Mouse (Mus musculus) hindbrain, embryonic 11.5 days (tissue): ENCODE measurements around the gene Nf1. TPM values are rescaled to one million over a fixed set of nuclear protein-coding genes. Genes with fewer than 3 reads are reported as not detected.

Experiments
- ATAC-seq: fragments of 200-750 bp; cut with Nextera tagmentation; 2 replicates; pipeline ENCODE4 v1.8.0; 2017; ENCODE audit warnings: mild to moderate bottlenecking, moderate TSS enrichment, moderate library complexity; ENCODE audit not compliant: low FRiP score
- DNase-seq: peaks from one replicate; pipeline ENCODE4 v3.0.0-alpha.2; 2015; ENCODE audit warnings: low spot score
- H3K27ac ChIP-seq: fragments of 300-500 bp; sonication (generic); 2 replicates; pipeline ENCODE4 v1.5.1; 2014; ENCODE audit warnings: mild to moderate bottlenecking, low read depth, low read length
- H3K27me3 ChIP-seq: fragments of 300-500 bp; sonication (generic); 2 replicates; pipeline ENCODE4 v1.6.1; 2014; ENCODE audit warnings: mild to moderate bottlenecking, low read length, moderate library complexity, mixed read lengths; ENCODE audit not compliant: control insufficient read depth, insufficient read depth
- H3K36me3 ChIP-seq: fragments of 300-500 bp; sonication (generic); 2 replicates; pipeline ENCODE4 v1.6.1; 2014; ENCODE audit warnings: mild to moderate bottlenecking, low read length, moderate library complexity, mixed read lengths; ENCODE audit not compliant: control insufficient read depth, insufficient read depth
- H3K4me1 ChIP-seq: fragments of 300-500 bp; sonication (generic); replicated peaks from 2 replicates; pipeline ENCODE4 v1.6.1; 2014; ENCODE audit warnings: low read length, mixed read lengths; ENCODE audit not compliant: control insufficient read depth, insufficient read depth
- H3K4me2 ChIP-seq: fragments of 300-500 bp; sonication (generic); replicated peaks from 2 replicates; pipeline ENCODE4 v1.6.1; 2014; ENCODE audit warnings: mild to moderate bottlenecking, low read depth, low read length
- H3K4me3 ChIP-seq: fragments of 300-500 bp; sonication (generic); 2 replicates; pipeline ENCODE4 v1.5.1; 2014; ENCODE audit warnings: low read depth, low read length
- H3K9ac ChIP-seq: fragments of 300-500 bp; sonication (generic); 2 replicates; pipeline ENCODE4 v1.6.1; 2014; ENCODE audit warnings: low read depth, low read length
- H3K9me3 ChIP-seq: fragments of 300-500 bp; sonication (generic); 2 replicates; pipeline ENCODE4 v1.6.1; 2016; ENCODE audit warnings: low read length; ENCODE audit not compliant: control insufficient read depth
- WGBS: fragments of 180-500 bp; shearing (Covaris S2); extraction: QIAGEN DNeasy Blood & Tissue Kit; methylation state at CpG from one replicate; pipeline ENCODE4 v1.1.7; 2014; 5-methylcytosine and 5-hydroxymethylcytosine counted together
- polyA plus RNA-seq: library from polyadenylated mRNA; unstranded; fragments of >200 nt; fragmentation: Nextera tagmentation; extraction: Ambion mirVana; gene quantifications from 2 replicates; pipeline ENCODE4 v1.2.1, GENCODE M21; 2014

Nf1 gene
- polyA plus RNA-seq, 1 experiment from 2014 or later: 14.9 TPM

- DNase-seq: no peak
- Histone ChIP-seq H3K36me3 (no peaks in the 10 kb centered on the region), H3K9ac (no peak overlapping the region), H3K4me1 (peaks cover 26% of the 10 kb centered on the region), H3K4me3 (no peak overlapping the region), H3K27ac (no peak overlapping the region), H3K27me3 (no peaks in the 10 kb centered on the region), H3K9me3 (no peaks in the 10 kb centered on the region), H3K4me2 (no peak overlapping the region)
- no peak for ATAC-seq
- 10% methylated on average over 1 of the region's 1 CpGs for WGBS
Observed at GRCm38 (mm10) chr11:79612046-79612600, 272.6 kb downstream of the Nf1 start.

DNA sequence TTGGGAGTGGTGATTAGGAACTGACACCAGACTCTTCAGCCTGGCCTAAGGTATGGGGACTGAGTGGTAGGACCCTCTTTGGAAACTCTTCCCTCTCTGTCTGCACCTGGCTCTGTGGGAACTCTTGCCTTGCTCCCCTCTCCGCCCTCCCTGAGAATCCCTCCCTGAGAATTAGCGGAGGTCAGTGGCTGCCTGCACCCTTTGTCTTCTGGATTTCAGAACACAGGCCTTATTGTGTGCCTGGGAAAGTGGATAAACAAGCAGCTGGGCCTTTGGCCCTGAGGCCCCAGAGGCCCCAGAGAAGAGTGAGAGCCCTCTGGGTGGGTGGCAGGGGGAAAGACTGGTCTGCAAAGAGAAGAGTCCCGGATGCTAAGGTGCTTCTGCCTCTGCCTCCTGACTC is 273.6 kb downstream of the Nf1 start:
- ATAC-seq: 0 out of 2 replicates have a peak, but pooled peaks have one; percentile 36

GRCm38 (mm10) chr11:79613711-79614110 is 274.2 kb downstream of the Nf1 start:
- no peak for DNase-seq
- no peak overlapping the region for H3K27ac ChIP-seq
- no peak for ATAC-seq

More for the DNA sequence above, 273.6 kb downstream of the Nf1 start:
- peak; percentile 53 for DNase-seq
- 7% methylated on average over 3 of the region's 3 CpGs for WGBS
- Histone ChIP-seq H3K27ac (peak overlapping the region; percentile 49; the same call in 1 of the 2 replicates), H3K36me3 (no peaks in the 10 kb centered on the region), H3K9me3 (no peaks in the 10 kb centered on the region), H3K9ac (0 out of 2 replicates have a peak overlapping the region, but pooled peaks have one; percentile 5), H3K27me3 (no peaks in the 10 kb centered on the region), H3K4me2 (no peak overlapping the region), H3K4me3 (no peak overlapping the region), H3K4me1 (peaks cover 26% of the 10 kb centered on the region)

DNA sequence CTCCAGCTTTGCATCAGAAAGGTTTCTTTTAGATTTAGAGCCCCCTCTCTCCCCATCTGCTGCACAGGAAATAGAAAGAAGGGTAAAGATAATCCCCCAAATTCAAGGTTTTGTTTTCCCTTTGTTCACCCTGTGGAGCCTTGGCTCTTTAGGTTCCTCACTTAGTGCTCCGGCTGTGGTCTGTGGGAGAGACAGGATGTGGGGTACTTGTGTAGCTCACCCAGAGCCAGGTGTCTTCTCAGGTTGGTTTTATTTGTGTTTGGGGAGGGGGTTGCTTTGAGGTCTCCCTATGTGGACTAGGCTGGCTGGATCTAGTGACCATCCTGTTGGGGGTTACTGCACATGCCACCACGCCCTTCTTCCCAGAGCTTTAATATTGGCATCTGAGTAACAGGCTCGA is 275.4 kb downstream of the Nf1 start:
- WGBS: 91% methylated on average over 3 of the region's 3 CpGs
- Histone ChIP-seq H3K27me3 (no peaks in the 10 kb centered on the region), H3K9me3 (no peaks in the 10 kb centered on the region), H3K27ac (no peak overlapping the region), H3K4me1 (peaks cover 26% of the 10 kb centered on the region), H3K4me2 (no peak overlapping the region), H3K36me3 (no peaks in the 10 kb centered on the region), H3K9ac (no peak overlapping the region), H3K4me3 (no peak overlapping the region)
- no peak for DNase-seq
- ATAC-seq: no peak

More at GRCm38 (mm10) chr11:79613711-79614110, 274.2 kb downstream of the Nf1 start:
- Histone ChIP-seq H3K4me2 (no peak overlapping the region), H3K9ac (no peak overlapping the region), H3K36me3 (no peaks in the 10 kb centered on the region), H3K27me3 (no peaks in the 10 kb centered on the region), H3K4me3 (no peak overlapping the region), H3K4me1 (peaks cover 26% of the 10 kb centered on the region), H3K9me3 (no peaks in the 10 kb centered on the region)
- WGBS: 61% methylated on average over 4 of the region's 4 CpGs

DNA sequence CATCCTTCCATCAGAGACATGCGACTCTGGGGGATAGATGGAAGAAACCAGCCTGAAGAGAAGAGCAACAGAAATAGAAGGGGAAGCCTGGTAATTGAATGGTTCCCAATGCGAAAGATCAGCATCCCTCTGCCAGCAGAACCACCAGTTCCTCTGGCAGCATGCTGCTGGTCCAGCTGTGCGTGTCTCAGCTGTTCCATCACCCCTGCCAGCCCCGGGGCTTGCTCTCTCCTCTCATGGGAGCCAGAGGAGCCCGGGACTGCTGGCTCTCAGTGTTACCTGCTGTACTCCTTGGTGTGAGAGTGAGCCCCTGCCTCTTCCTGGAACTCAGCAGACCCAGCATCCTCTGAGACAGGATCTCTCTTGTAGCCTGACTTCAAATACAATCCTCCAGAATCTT is 276.4 kb downstream of the Nf1 start:
- H3K4me3 ChIP-seq: no peak overlapping the region
- no peak for DNase-seq
- H3K27ac ChIP-seq: no peak overlapping the region
- ATAC-seq: no peak
- H3K9ac ChIP-seq: no peak overlapping the region
- H3K27me3 ChIP-seq: no peaks in the 10 kb centered on the region
- H3K4me1 ChIP-seq: peaks cover 18% of the 10 kb centered on the region
- WGBS: 61% methylated on average over 5 of the region's 5 CpGs
- H3K36me3 ChIP-seq: no peaks in the 10 kb centered on the region
- H3K9me3 ChIP-seq: no peaks in the 10 kb centered on the region
- no peak overlapping the region for H3K4me2 ChIP-seq

- DNase-seq: no peak
- Histone ChIP-seq H3K27ac (no peak overlapping the region), H3K4me2 (no peak overlapping the region), H3K4me3 (no peak overlapping the region), H3K4me1 (peaks cover 5% of the 10 kb centered on the region; the same call in 1 of the 2 replicates), H3K27me3 (no peaks in the 10 kb centered on the region), H3K9ac (no peak overlapping the region), H3K9me3 (no peaks in the 10 kb centered on the region), H3K36me3 (no peaks in the 10 kb centered on the region)
- 89% methylated on average over 8 of the region's 8 CpGs for WGBS
- ATAC-seq: no peak
Observed at GRCm38 (mm10) chr11:79617991-79618390, 278.5 kb downstream of the Nf1 start.

DNA sequence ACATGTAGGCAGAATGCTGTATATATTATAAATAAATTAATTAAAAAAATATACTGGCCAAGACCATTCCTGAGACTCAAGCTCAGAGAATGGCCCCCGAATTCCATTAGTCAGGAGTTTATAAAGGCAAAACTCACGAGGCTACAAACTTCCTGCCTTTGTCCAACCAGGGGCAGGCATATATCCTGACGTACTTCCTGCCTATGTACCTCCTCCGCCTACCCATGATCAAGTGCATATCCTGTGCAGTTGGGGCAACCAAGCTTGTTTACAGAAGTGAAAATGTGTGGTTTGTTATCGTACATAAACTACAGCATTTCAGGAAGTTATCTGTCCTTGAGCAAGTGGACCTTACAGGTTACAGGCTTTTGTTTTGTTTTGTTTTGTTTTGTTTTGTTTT is 283.5 kb downstream of the Nf1 start:
- WGBS: 87% methylated on average over 5 of the region's 5 CpGs

GRCm38 (mm10) chr11:79624801-79625302 is 285.4 kb downstream of the Nf1 start:
- Histone ChIP-seq H3K4me2 (no peak overlapping the region), H3K36me3 (no peaks in the 10 kb centered on the region), H3K27ac (no peak overlapping the region), H3K9me3 (no peaks in the 10 kb centered on the region), H3K4me1 (0 out of 2 replicates have a peak, but pooled peaks cover 2% of the 10 kb centered on the region), H3K4me3 (no peak overlapping the region), H3K9ac (no peak overlapping the region), H3K27me3 (no peaks in the 10 kb centered on the region)
- ATAC-seq (no peak), DNase-seq (peak; percentile 76)
- 27% methylated on average over 4 of the region's 4 CpGs for WGBS

More for the DNA sequence above, 283.5 kb downstream of the Nf1 start:
- Histone ChIP-seq H3K9me3 (no peaks in the 10 kb centered on the region), H3K36me3 (no peaks in the 10 kb centered on the region), H3K27me3 (no peaks in the 10 kb centered on the region), H3K4me1 (0 out of 2 replicates have a peak, but pooled peaks cover 2% of the 10 kb centered on the region), H3K4me2 (no peak overlapping the region), H3K4me3 (no peak overlapping the region), H3K27ac (no peak overlapping the region), H3K9ac (no peak overlapping the region)
- DNase-seq (no peak), ATAC-seq (no peak)

GRCm38 (mm10) chr11:79628716-79629115 is 289.2 kb downstream of the Nf1 start:
- ATAC-seq (no peak), DNase-seq (no peak)
- 76% methylated on average over 3 of the region's 3 CpGs for WGBS
- Histone ChIP-seq H3K27ac (no peak overlapping the region), H3K4me1 (0 out of 2 replicates have a peak, but pooled peaks cover 2% of the 10 kb centered on the region), H3K27me3 (no peaks in the 10 kb centered on the region), H3K9me3 (no peaks in the 10 kb centered on the region), H3K4me3 (no peak overlapping the region), H3K36me3 (no peaks in the 10 kb centered on the region), H3K4me2 (no peak overlapping the region), H3K9ac (no peak overlapping the region)
